Mouse (Mus musculus) stomach, embryonic 16.5 days (tissue): ENCODE measurements at regions not wholly inside any gene's neighbourhood (a gene's known extent, or its start where the extent isn't known, plus 50 kb on each side); places are given as distances from the start of the nearest gene placed in this dataset.

ENCODE experiments used
- ATAC-seq: fragments of 200-750 bp; cut with Nextera tagmentation; 2 replicates; pipeline ENCODE4 v1.8.0; 2017; ENCODE audit warnings: moderate number of reproducible peaks, moderate TSS enrichment; ENCODE audit not compliant: insufficient read depth, low FRiP score
- H3K27ac ChIP-seq: fragments of 300-500 bp; sonication (generic); 2 replicates; pipeline ENCODE4 v1.5.1; 2014; ENCODE audit warnings: low read length
- H3K27me3 ChIP-seq: fragments of 300-500 bp; sonication (generic); 2 replicates; pipeline ENCODE4 v1.6.1; 2014; ENCODE audit warnings: low read length, control low read depth, mixed read lengths; ENCODE audit not compliant: control insufficient read depth, insufficient read depth
- H3K36me3 ChIP-seq: fragments of 300-500 bp; sonication (generic); 2 replicates; pipeline ENCODE4 v1.6.1; 2014; ENCODE audit warnings: low read length; ENCODE audit not compliant: control insufficient read depth, insufficient read depth
- H3K4me1 ChIP-seq: fragments of 300-500 bp; sonication (generic); 2 replicates; pipeline ENCODE4 v1.6.1; 2014; ENCODE audit warnings: low read length, control low read depth, mixed read lengths; ENCODE audit not compliant: control insufficient read depth, insufficient read depth
- H3K4me2 ChIP-seq: fragments of 300-500 bp; sonication (generic); 2 replicates; pipeline ENCODE4 v1.6.1; 2014; ENCODE audit warnings: low read depth, low read length, mixed read lengths
- H3K4me3 ChIP-seq: fragments of 300-500 bp; sonication (generic); replicated peaks from 2 replicates; pipeline ENCODE4 v1.5.1; 2014; ENCODE audit warnings: mild to moderate bottlenecking, low read length
- H3K9ac ChIP-seq: fragments of 300-500 bp; sonication (generic); 2 replicates; pipeline ENCODE4 v1.6.1; 2014; ENCODE audit warnings: low read length
- H3K9me3 ChIP-seq: fragments of 300-500 bp; sonication (generic); replicated peaks from 2 replicates; pipeline ENCODE4 v1.6.1; 2016; ENCODE audit warnings: low read length, control low read depth; ENCODE audit not compliant: control insufficient read depth
- WGBS: fragments of 180-500 bp; shearing (Covaris S2); extraction: QIAGEN DNeasy Blood & Tissue Kit; methylation state at CpG from one replicate; pipeline ENCODE4 v1.1.7; 2014; 5-methylcytosine and 5-hydroxymethylcytosine counted together

- Histone ChIP-seq H3K9ac (no peak overlapping the region), H3K9me3 (no peaks in the 10 kb centered on the region), H3K4me1 (peaks cover 8% of the 10 kb centered on the region), H3K27me3 (no peaks in the 10 kb centered on the region), H3K27ac (no peak overlapping the region), H3K4me3 (no peak overlapping the region), H3K4me2 (no peak overlapping the region), H3K36me3 (no peaks in the 10 kb centered on the region)
- no peak for ATAC-seq
- WGBS: 57% methylated on average over 4 of the region's 4 CpGs
Measured at GRCm38 (mm10) chr7:136378321-136378720, 516.1 kb upstream of the Mgmt start.

GRCm38 (mm10) chr7:136379319-136379718, 515.1 kb upstream of the Mgmt start:
- ATAC-seq: no peak
- Histone ChIP-seq H3K4me1 (peaks cover 8% of the 10 kb centered on the region), H3K9ac (no peak overlapping the region), H3K27me3 (no peaks in the 10 kb centered on the region), H3K9me3 (no peaks in the 10 kb centered on the region), H3K36me3 (no peaks in the 10 kb centered on the region), H3K4me2 (no peak overlapping the region), H3K4me3 (no peak overlapping the region), H3K27ac (peak overlapping the region; percentile 31)
- 52% methylated on average over 7 of the region's 7 CpGs for WGBS

- Histone ChIP-seq H3K27me3 (no peaks in the 10 kb centered on the region), H3K4me3 (no peak overlapping the region), H3K4me1 (peaks cover 8% of the 10 kb centered on the region), H3K9me3 (no peaks in the 10 kb centered on the region), H3K9ac (no peak overlapping the region), H3K4me2 (no peak overlapping the region), H3K27ac (no peak overlapping the region), H3K36me3 (no peaks in the 10 kb centered on the region)
- ATAC-seq: no peak
- 34% methylated on average over 3 of the region's 3 CpGs for WGBS
Measured at GRCm38 (mm10) chr7:136379741-136380140, 514.7 kb upstream of the Mgmt start.

GRCm38 (mm10) chr7:136383296-136383695, 511.1 kb upstream of the Mgmt start:
- ATAC-seq: no peak
- Histone ChIP-seq H3K4me2 (no peak overlapping the region), H3K27ac (no peak overlapping the region), H3K36me3 (no peaks in the 10 kb centered on the region), H3K9ac (no peak overlapping the region), H3K9me3 (no peaks in the 10 kb centered on the region), H3K4me1 (peaks cover 5% of the 10 kb centered on the region; the same call in 1 of the 2 replicates), H3K4me3 (no peak overlapping the region), H3K27me3 (no peaks in the 10 kb centered on the region)
- WGBS: 86% methylated on average over 2 of the region's 2 CpGs

- Histone ChIP-seq H3K4me1 (no peaks in the 10 kb centered on the region), H3K9ac (no peak overlapping the region), H3K27ac (no peak overlapping the region), H3K4me3 (no peak overlapping the region), H3K4me2 (no peak overlapping the region), H3K27me3 (no peaks in the 10 kb centered on the region), H3K36me3 (no peaks in the 10 kb centered on the region), H3K9me3 (no peaks in the 10 kb centered on the region)
- WGBS: 90% methylated on average over 4 of the region's 4 CpGs
- no peak for ATAC-seq
Measured at GRCm38 (mm10) chr7:136387736-136388135, 506.7 kb upstream of the Mgmt start.

- 23% methylated on average over 8 of the region's 8 CpGs for WGBS
- no peak for ATAC-seq
- H3K27me3 ChIP-seq: no peaks in the 10 kb centered on the region
- no peak overlapping the region for H3K4me2 ChIP-seq
- no peak overlapping the region for H3K27ac ChIP-seq
- no peaks in the 10 kb centered on the region for H3K36me3 ChIP-seq
- no peak overlapping the region for H3K9ac ChIP-seq
- no peak overlapping the region for H3K4me3 ChIP-seq
- H3K9me3 ChIP-seq: no peaks in the 10 kb centered on the region
- no peaks in the 10 kb centered on the region for H3K4me1 ChIP-seq
Measured at GRCm38 (mm10) chr7:136390066-136390465, 504.3 kb upstream of the Mgmt start.

- H3K9ac ChIP-seq: no peak overlapping the region
- no peaks in the 10 kb centered on the region for H3K4me1 ChIP-seq
- no peaks in the 10 kb centered on the region for H3K36me3 ChIP-seq
- 90% methylated on average over 6 of the region's 6 CpGs for WGBS
- H3K4me3 ChIP-seq: no peak overlapping the region
- no peak for ATAC-seq
- no peaks in the 10 kb centered on the region for H3K9me3 ChIP-seq
- no peaks in the 10 kb centered on the region for H3K27me3 ChIP-seq
- H3K27ac ChIP-seq: no peak overlapping the region
- H3K4me2 ChIP-seq: no peak overlapping the region
Measured at GRCm38 (mm10) chr7:136393454-136393853, 501.0 kb upstream of the Mgmt start.

GRCm38 (mm10) chr7:136395838-136396237, 498.6 kb upstream of the Mgmt start:
- 56% methylated on average over 2 of the region's 2 CpGs for WGBS
- Histone ChIP-seq H3K4me1 (no peaks in the 10 kb centered on the region), H3K4me3 (no peak overlapping the region), H3K27ac (no peak overlapping the region), H3K36me3 (no peaks in the 10 kb centered on the region), H3K27me3 (no peaks in the 10 kb centered on the region), H3K9me3 (no peaks in the 10 kb centered on the region), H3K4me2 (no peak overlapping the region), H3K9ac (no peak overlapping the region)
- ATAC-seq: no peak

GRCm38 (mm10) chr7:136397101-136397500, 497.3 kb upstream of the Mgmt start:
- Histone ChIP-seq H3K27ac (no peak overlapping the region), H3K4me2 (no peak overlapping the region), H3K9me3 (no peaks in the 10 kb centered on the region), H3K27me3 (no peaks in the 10 kb centered on the region), H3K36me3 (no peaks in the 10 kb centered on the region), H3K4me3 (no peak overlapping the region), H3K4me1 (no peaks in the 10 kb centered on the region), H3K9ac (no peak overlapping the region)
- 83% methylated on average over 4 of the region's 4 CpGs for WGBS
- ATAC-seq: no peak
